Mouse (Mus musculus): Measurements from ENCODE around the gene Gm3376. TPM values are rescaled to one million over a fixed set of nuclear protein-coding genes. Genes with fewer than 3 reads are reported as not detected.
"Not testable (repeated sequence)": the region's sequence is repeated elsewhere in the genome, so short reads cannot be mapped to it uniquely, and the experiment has no call there.

The Gm3376 gene
- not detected in 2 replicates for polyA plus RNA-seq (2015; fragmentation: Nextera tagmentation; extraction: Ambion mirVana)

DNA sequence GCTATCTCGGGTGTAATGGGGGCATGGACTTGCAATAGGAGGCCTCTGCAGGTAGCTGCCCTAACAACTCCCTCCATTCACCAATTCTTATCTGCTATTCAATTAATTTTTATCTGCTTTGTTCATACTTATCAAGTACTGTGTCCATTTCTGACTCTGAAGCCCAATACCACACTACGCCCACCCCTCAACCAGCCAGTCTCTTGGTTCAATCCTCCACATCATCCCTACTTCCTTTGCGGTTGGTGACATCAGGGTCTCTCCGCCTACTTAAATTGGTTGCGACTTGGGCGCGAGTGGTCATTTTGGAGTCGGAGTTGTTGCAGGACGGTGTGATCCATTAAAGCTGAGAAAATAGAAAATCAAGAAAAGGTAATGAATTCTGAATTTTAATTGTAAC lies at the start of gene Gm3376:
TSS of gene Gm3376 (plus strand) at position 301 of the 400 bp plus-strand sequence.
- H3K9me3 ChIP-seq; H3K4me1 ChIP-seq (replicated peaks); H3K9ac ChIP-seq; H3K4me2 ChIP-seq; H3K36me3 ChIP-seq; H3K27me3 ChIP-seq; H3K27ac ChIP-seq (replicated peaks); H3K4me3 ChIP-seq; ATAC-seq (ENCODE audit: low read depth): not testable (repeated sequence)
- WGBS: no CpG with 5 or more reads among the region's 9 CpGs

All from neural tube, embryonic 13.5 days (tissue).